Mouse (Mus musculus): ENCODE measurements around the gene Dock9. TPM values are rescaled to one million over a fixed set of nuclear protein-coding genes. Genes with fewer than 3 reads are reported as not detected.

The Dock9 gene
- polyA plus RNA-seq, 1 experiment from 2014 or later, result 4.4 TPM

DNA sequence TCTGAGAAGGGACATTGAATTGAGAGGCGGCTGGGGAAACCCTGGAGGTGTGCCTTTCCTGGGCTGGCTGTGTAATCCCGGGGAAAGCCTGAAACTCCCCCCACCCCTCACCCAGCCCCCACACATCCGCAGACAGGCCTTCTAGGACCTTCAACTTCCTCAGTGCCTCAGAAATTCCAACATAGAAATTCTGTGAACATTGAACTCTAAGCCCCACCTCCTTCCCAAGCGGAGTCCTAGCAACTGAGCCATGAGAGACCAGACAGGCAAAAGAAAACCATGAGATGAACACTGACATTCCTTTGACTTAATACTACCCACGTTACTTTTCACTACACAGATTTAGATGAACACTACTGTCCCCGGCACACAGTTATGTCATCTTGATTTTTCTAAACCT is 122.1 kb downstream of the Dock9 start:
- H3K9me3 ChIP-seq (replicated peaks), result no peaks in the 10 kb centered on the region
- no peak overlapping the region for H3K9ac ChIP-seq
- H3K4me1 ChIP-seq (replicated peaks), result peaks cover 16% of the 10 kb centered on the region
- no peak overlapping the region for H3K4me2 ChIP-seq
- H3K27ac ChIP-seq, result peak overlapping the region; percentile 54; the same call in 1 of the 2 replicates
- peak; percentile 61 for ATAC-seq (replicated peaks; ENCODE audit: insufficient number of reproducible peaks, insufficient read depth, low FRiP score, low read depth)
- H3K4me3 ChIP-seq, result no peak overlapping the region
- no peaks in the 10 kb centered on the region for H3K27me3 ChIP-seq
- 32% methylated on average over 6 of the region's 6 CpGs for WGBS
- H3K36me3 ChIP-seq, result no peaks in the 10 kb centered on the region

DNA sequence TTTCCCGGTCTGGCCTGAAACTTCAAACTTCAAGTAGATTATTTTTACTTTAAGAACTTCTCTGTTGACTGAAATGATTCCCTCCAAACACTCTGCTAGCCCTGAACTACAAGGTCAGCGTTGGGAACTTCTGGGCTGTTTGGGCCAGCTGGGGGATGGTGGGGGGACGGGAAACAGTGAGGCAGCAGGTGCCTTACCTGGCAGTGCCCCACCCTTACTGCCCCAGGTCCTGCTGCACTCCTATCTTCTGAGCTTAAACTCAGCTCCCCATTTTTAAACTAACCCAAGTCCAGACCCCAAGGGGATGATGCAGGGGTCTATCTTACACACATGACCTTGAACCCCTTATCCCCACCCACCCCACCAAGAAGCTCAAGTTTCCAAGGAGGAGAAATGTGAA is 122.5 kb downstream of the Dock9 start:
- Histone ChIP-seq H3K27me3 (no peaks in the 10 kb centered on the region), H3K9me3 (replicated peaks) (no peaks in the 10 kb centered on the region), H3K4me3 (no peak overlapping the region), H3K4me1 (replicated peaks) (peaks cover 16% of the 10 kb centered on the region), H3K4me2 (no peak overlapping the region), H3K9ac (no peak overlapping the region), H3K36me3 (no peaks in the 10 kb centered on the region), H3K27ac (peak overlapping the region; percentile 45; the same call in 1 of the 2 replicates)
- 67% methylated on average over 3 of the region's 3 CpGs for WGBS
- no peak for ATAC-seq (replicated peaks; ENCODE audit: insufficient number of reproducible peaks, insufficient read depth, low FRiP score, low read depth)

- Histone ChIP-seq H3K27ac (no peak overlapping the region), H3K36me3 (no peaks in the 10 kb centered on the region), H3K4me2 (no peak overlapping the region), H3K9me3 (replicated peaks) (no peaks in the 10 kb centered on the region), H3K9ac (no peak overlapping the region), H3K4me3 (no peak overlapping the region), H3K27me3 (no peaks in the 10 kb centered on the region), H3K4me1 (replicated peaks) (no peaks in the 10 kb centered on the region)
- no peak for ATAC-seq (replicated peaks; ENCODE audit: insufficient number of reproducible peaks, insufficient read depth, low FRiP score, low read depth)
- WGBS, result 85% methylated on average over 5 of the region's 5 CpGs
Observed at GRCm38 (mm10) chr14:121670016-121670415, 127.6 kb downstream of the Dock9 start.

DNA sequence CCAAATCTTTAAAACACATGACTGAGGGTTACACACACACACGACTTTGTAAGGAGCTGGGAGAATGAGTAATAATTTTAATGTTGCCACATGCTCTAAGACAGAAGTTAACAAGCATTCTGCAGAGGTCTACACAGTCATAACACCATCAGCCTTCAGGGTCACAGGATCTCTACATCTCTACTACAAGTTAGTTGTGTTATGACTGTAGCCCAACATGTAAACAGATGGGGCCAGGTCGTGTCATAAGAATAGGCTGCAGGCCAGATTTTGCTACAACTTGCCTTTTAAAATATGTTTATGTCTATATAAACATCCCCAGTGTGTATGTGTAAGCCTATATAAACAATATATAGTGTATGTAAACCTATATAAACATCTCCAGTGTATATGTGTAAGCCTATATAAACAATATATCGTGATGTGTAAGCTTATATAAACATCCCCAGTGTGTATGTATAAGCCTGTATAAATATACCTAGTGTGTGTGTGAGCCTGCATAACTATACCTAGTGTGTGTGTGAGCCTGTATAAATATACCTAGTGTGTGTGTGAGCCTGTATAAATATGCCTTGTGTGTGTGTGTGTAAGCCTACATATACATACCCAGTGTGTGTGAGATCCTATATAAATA is 130.9 kb downstream of the Dock9 start:
- 70% methylated on average over 3 of the region's 3 CpGs for WGBS
- no peak overlapping the region for H3K4me2 ChIP-seq
- no peak for ATAC-seq (replicated peaks; ENCODE audit: insufficient number of reproducible peaks, insufficient read depth, low FRiP score, low read depth)
- H3K27ac ChIP-seq, result no peak overlapping the region
- no peaks in the 10 kb centered on the region for H3K4me1 ChIP-seq (replicated peaks)
- H3K27me3 ChIP-seq, result no peaks in the 10 kb centered on the region
- H3K4me3 ChIP-seq, result no peak overlapping the region
- no peaks in the 10 kb centered on the region for H3K36me3 ChIP-seq
- no peak overlapping the region for H3K9ac ChIP-seq
- H3K9me3 ChIP-seq (replicated peaks), result no peaks in the 10 kb centered on the region

GRCm38 (mm10) chr14:121665693-121666273 is 131.9 kb downstream of the Dock9 start:
- H3K4me1 ChIP-seq (replicated peaks), result peaks cover 5% of the 10 kb centered on the region; the same call in 1 of the 2 replicates
- H3K4me2 ChIP-seq, result no peak overlapping the region
- no peaks in the 10 kb centered on the region for H3K9me3 ChIP-seq (replicated peaks)
- H3K27me3 ChIP-seq, result no peaks in the 10 kb centered on the region
- H3K9ac ChIP-seq, result no peak overlapping the region
- H3K4me3 ChIP-seq, result no peak overlapping the region
- WGBS, result 96% methylated on average over 9 of the region's 9 CpGs
- no peak for ATAC-seq (replicated peaks; ENCODE audit: insufficient number of reproducible peaks, insufficient read depth, low FRiP score, low read depth)
- H3K36me3 ChIP-seq, result no peaks in the 10 kb centered on the region
- no peak overlapping the region for H3K27ac ChIP-seq

- no peak overlapping the region for H3K27ac ChIP-seq
- WGBS, result 81% methylated on average over 1 of the region's 1 CpGs
- H3K36me3 ChIP-seq, result no peaks in the 10 kb centered on the region
- H3K9ac ChIP-seq, result no peak overlapping the region
- ATAC-seq (replicated peaks; ENCODE audit: insufficient number of reproducible peaks, insufficient read depth, low FRiP score, low read depth), result no peak
- H3K27me3 ChIP-seq, result no peaks in the 10 kb centered on the region
- H3K4me3 ChIP-seq, result no peak overlapping the region
- no peak overlapping the region for H3K4me2 ChIP-seq
- peaks cover 14% of the 10 kb centered on the region; the same call in 1 of the 2 replicates for H3K4me1 ChIP-seq (replicated peaks)
- H3K9me3 ChIP-seq (replicated peaks), result no peaks in the 10 kb centered on the region
Observed at GRCm38 (mm10) chr14:121663913-121664312, 133.7 kb downstream of the Dock9 start.

- H3K36me3 ChIP-seq, result no peaks in the 10 kb centered on the region
- H3K4me1 ChIP-seq (replicated peaks), result peaks cover 24% of the 10 kb centered on the region; the same call in 1 of the 2 replicates
- H3K9ac ChIP-seq, result no peak overlapping the region
- 32% methylated on average over 8 of the region's 8 CpGs for WGBS
- H3K9me3 ChIP-seq (replicated peaks), result no peaks in the 10 kb centered on the region
- no peak overlapping the region for H3K4me2 ChIP-seq
- no peak for ATAC-seq (replicated peaks; ENCODE audit: insufficient number of reproducible peaks, insufficient read depth, low FRiP score, low read depth)
- H3K4me3 ChIP-seq, result no peak overlapping the region
- H3K27me3 ChIP-seq, result no peaks in the 10 kb centered on the region
- peak overlapping the region; percentile 33; the same call in 1 of the 2 replicates for H3K27ac ChIP-seq
Observed at GRCm38 (mm10) chr14:121660918-121661317, 136.7 kb downstream of the Dock9 start.

DNA sequence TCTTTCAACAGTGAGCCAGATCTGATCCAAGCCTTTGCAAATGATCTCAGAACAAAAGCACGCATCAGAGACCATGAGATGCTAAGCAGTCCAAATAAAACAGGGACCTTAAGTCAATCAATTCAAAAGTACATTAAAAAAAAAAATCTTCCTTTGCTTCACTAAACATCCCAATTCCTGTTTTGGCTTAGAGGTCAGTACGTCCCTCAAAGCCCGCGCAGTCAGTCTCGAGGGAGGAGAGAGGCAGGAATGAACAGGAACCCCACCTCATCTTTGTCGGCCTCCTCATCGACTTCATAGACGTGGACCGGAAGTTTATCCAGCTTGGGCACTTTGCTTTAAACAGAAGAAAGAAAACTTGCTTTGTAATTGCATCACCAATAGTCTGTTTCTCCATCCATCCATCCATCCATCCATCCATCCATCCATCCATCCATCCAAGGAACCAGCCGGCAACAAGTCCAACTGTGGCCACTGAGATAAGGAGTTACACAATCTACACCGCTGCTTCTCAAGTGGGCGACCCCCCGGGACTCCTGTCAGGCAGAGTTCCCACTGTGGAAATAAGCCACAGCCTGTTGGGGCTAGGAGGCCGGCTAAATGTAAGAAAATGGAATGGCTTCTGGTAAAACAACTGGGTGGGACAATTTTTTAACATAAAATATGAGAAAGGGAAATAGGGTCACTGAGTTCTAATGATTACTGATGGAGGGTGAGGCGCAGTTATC is 137.3 kb downstream of the Dock9 start:
- Histone ChIP-seq H3K4me2 (no peak overlapping the region), H3K27me3 (no peaks in the 10 kb centered on the region), H3K27ac (no peak overlapping the region; the same call in 1 of the 2 replicates), H3K9ac (no peak overlapping the region), H3K4me1 (replicated peaks) (peaks cover 24% of the 10 kb centered on the region; the same call in 1 of the 2 replicates), H3K9me3 (replicated peaks) (no peaks in the 10 kb centered on the region), H3K4me3 (no peak overlapping the region), H3K36me3 (no peaks in the 10 kb centered on the region)
- 56% methylated on average over 15 of the region's 15 CpGs for WGBS
- ATAC-seq (replicated peaks; ENCODE audit: insufficient number of reproducible peaks, insufficient read depth, low FRiP score, low read depth), result no peak

DNA sequence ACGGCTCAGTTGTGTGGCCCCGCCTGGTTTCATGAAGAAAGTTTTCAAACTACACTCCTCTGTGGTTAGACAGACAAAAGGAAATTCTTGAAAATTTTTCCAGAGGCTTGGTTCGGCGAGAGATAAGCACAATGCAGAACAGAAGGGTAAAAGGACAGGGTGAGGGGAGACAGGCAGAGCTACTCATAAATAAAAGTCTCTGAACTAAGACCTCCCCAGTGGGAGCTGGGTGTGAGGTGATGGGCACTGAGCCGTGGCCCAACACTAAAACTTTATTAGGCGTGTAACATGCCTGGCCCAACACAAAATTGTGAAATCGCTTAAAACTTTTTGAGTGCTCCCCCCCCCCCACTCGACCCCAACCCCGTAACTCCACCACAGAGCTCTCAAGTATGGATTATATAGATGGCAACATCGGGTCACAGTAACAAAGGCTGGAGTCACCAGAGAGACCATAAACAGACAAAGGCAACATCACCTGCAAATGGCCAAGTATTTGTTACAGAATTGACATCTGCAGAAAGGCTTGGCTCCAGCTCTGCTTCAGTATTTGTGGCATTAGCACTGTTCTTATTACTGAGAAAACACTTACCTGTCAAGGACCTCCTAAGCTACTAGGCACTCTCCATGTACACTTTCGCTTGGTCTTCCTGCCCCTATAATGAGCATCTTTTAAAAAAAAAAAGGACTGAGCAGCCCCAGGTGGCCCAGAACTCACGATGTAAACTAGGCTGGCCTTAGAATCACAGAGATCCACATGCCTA is 138.4 kb downstream of the Dock9 start:
- H3K36me3 ChIP-seq, result no peaks in the 10 kb centered on the region
- H3K4me2 ChIP-seq, result no peak overlapping the region
- H3K9ac ChIP-seq, result no peak overlapping the region
- no peaks in the 10 kb centered on the region for H3K27me3 ChIP-seq
- 58% methylated on average over 12 of the region's 12 CpGs for WGBS
- H3K9me3 ChIP-seq (replicated peaks), result no peaks in the 10 kb centered on the region
- peak; percentile 47; the same call in 1 of the 2 replicates for ATAC-seq (replicated peaks; ENCODE audit: insufficient number of reproducible peaks, insufficient read depth, low FRiP score, low read depth)
- H3K4me3 ChIP-seq, result no peak overlapping the region
- H3K27ac ChIP-seq, result no peak overlapping the region
- H3K4me1 ChIP-seq (replicated peaks), result peaks cover 27% of the 10 kb centered on the region

DNA sequence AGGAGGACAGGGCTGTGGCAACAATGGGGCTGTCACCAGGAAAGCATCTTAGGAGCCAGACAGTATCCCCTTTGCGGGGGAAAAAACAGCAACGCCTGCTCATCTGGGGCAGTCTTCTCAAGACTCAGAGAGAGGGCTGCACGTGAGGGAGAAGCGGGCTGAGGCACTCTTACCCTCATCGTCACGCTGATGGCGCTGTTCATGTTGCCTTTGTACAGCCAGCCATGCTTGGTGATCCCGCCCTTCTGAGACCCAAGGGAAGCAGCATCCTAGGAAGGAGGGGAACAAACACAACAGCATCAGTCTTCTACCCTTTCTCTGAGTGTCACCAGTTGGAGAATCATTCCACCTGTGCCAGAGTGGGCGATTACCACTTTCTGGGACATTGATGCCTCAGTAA is 139.1 kb downstream of the Dock9 start:
- ATAC-seq (replicated peaks; ENCODE audit: insufficient number of reproducible peaks, insufficient read depth, low FRiP score, low read depth), result no peak
- no peaks in the 10 kb centered on the region for H3K36me3 ChIP-seq
- H3K4me1 ChIP-seq (replicated peaks), result peaks cover 34% of the 10 kb centered on the region
- H3K4me2 ChIP-seq, result no peak overlapping the region
- H3K9ac ChIP-seq, result no peak overlapping the region
- WGBS, result 87% methylated on average over 9 of the region's 9 CpGs
- H3K27ac ChIP-seq, result no peak overlapping the region
- H3K9me3 ChIP-seq (replicated peaks), result no peaks in the 10 kb centered on the region
- no peaks in the 10 kb centered on the region for H3K27me3 ChIP-seq
- H3K4me3 ChIP-seq, result no peak overlapping the region

- 40% methylated on average over 7 of the region's 7 CpGs for WGBS
- Histone ChIP-seq H3K9ac (no peak overlapping the region), H3K27ac (no peak overlapping the region), H3K4me2 (no peak overlapping the region), H3K27me3 (no peaks in the 10 kb centered on the region), H3K36me3 (no peaks in the 10 kb centered on the region), H3K4me3 (no peak overlapping the region), H3K9me3 (replicated peaks) (no peaks in the 10 kb centered on the region), H3K4me1 (replicated peaks) (peaks cover 40% of the 10 kb centered on the region)
- ATAC-seq (replicated peaks; ENCODE audit: insufficient number of reproducible peaks, insufficient read depth, low FRiP score, low read depth), result no peak
Observed at GRCm38 (mm10) chr14:121657633-121658032, 140.0 kb downstream of the Dock9 start.

Measured in heart, embryonic 15.5 days (tissue).